Mouse (Mus musculus): ENCODE measurements around the gene Ogfr. TPM values are rescaled to one million over a fixed set of nuclear protein-coding genes. Genes with fewer than 3 reads are reported as not detected.

Ogfr gene
- total and polyA plus RNA-seq, 3 experiments, result 57.3 to 79.1 (median 67.0) TPM

- in situ Hi-C loops (cut with MboI; ENCODE audit: low pct_ligation_motif_present, low pct_unique_long_range_greater_than_20kb, low sequenced_read_pairs) (loop anchor here (5.0 kb wide), 1 partner anchor 201 kb away; no protein-coding TSS in a partner anchor), dilution Hi-C loops (cut with MboI; ENCODE audit: extremely low pct_ligation_motif_present, extremely low pct_unique_long_range_greater_than_20kb, low sequenced_read_pairs) (no loop called here)
- DNase-seq (ENCODE audit: extremely low read depth), result no peak
- H3K36me3 ChIP-seq (replicated peaks in 1 of 2; ENCODE audit: control insufficient read depth in 1 of 2, insufficient read depth in 1 of 2, low read length in 1 of 2), result peaks cover 11 to 27% of the 10 kb centered on the region in 2 experiments
- H3K9ac ChIP-seq (ENCODE audit: insufficient read depth, low read depth), result no peak within 1 kb of the TSS
- H3K4me2 ChIP-seq (ENCODE audit: insufficient read depth, low read depth, poor library complexity, severe bottlenecking), result 0 out of 2 replicates have a peak within 1 kb of the TSS, but pooled peaks have one; percentile 35
- no peak within 1 kb of the TSS for H3K4me3 ChIP-seq (replicated peaks in 1 of 3; ENCODE audit: low read depth in 2 of 3, low read length in 2 of 3, poor library complexity in 1 of 3)
- no peak for TF ChIP-seq GABPA (IDR thresholded peaks at IDR 0.05; ENCODE audit: insufficient replicate concordance, low read depth, low read length)
- TF ChIP-seq MYC (IDR thresholded peaks at IDR 0.05; ENCODE audit: low read depth, low read length), result no peak
- no peak for TF ChIP-seq USF2 (conservative IDR thresholded peaks at IDR 0.05; ENCODE audit: low read depth, low read length)
- no peak for TF ChIP-seq ZMIZ1 (IDR thresholded peaks at IDR 0.05; ENCODE audit: low read depth, low read length)
- TF ChIP-seq ZC3H11A (IDR thresholded peaks at IDR 0.05; ENCODE audit: low read depth, low read length), result no peak
- no peak for TF ChIP-seq CHD2 (IDR thresholded peaks at IDR 0.05; ENCODE audit: low read length)
- TF ChIP-seq IRF4 (IDR thresholded peaks at IDR 0.05; ENCODE audit: low read depth, low read length), result no peak
- no peak for TF ChIP-seq TBP (conservative IDR thresholded peaks at IDR 0.05; ENCODE audit: low read depth, low read length)
- TF ChIP-seq TCF12 (IDR thresholded peaks at IDR 0.05; ENCODE audit: low read depth, low read length), result no peak
- no peak for TF ChIP-seq MEF2A (IDR thresholded peaks at IDR 0.05; ENCODE audit: borderline replicate concordance, low read depth, low read length)
- TF ChIP-seq BHLHE40 (IDR thresholded peaks at IDR 0.05; ENCODE audit: low read depth, low read length), result no peak
- TF ChIP-seq ETS1 (conservative IDR thresholded peaks at IDR 0.05; ENCODE audit: low read depth, low read length), result no peak
- no peak for TF ChIP-seq CTCF (conservative IDR thresholded peaks at IDR 0.05 in 1 of 2, IDR thresholded peaks at IDR 0.05 in 1 of 2; ENCODE audit: low read depth in 2 of 2, low read length in 2 of 2)
- TF ChIP-seq HCFC1 (IDR thresholded peaks at IDR 0.05; ENCODE audit: low read depth, low read length), result no peak
- TF ChIP-seq SIN3A (IDR thresholded peaks at IDR 0.05; ENCODE audit: low read length), result no peak
- TF ChIP-seq PAX5 (IDR thresholded peaks at IDR 0.05; ENCODE audit: low read length), result no peak
- no peak for TF ChIP-seq JUND (conservative IDR thresholded peaks at IDR 0.05; ENCODE audit: low read depth, low read length)
- TF ChIP-seq USF1 (IDR thresholded peaks at IDR 0.05; ENCODE audit: low read depth, low read length), result no peak
- peaks cover 16 to 53% of the 10 kb centered on the region in 2 experiments for H3K4me1 ChIP-seq (ENCODE audit: control insufficient read depth in 1 of 2, insufficient read depth in 2 of 2)
- peaks cover 7% of the 10 kb centered on the region; the same call in 1 of the 2 replicates for H3K79me2 ChIP-seq (replicated peaks; ENCODE audit: control insufficient read depth, extremely low read depth, insufficient read depth, poor library complexity, severe bottlenecking)
- no peak within 1 kb of the TSS for H3K27ac ChIP-seq (ENCODE audit: insufficient read depth, low read depth)
- H3K27me3 ChIP-seq (replicated peaks), result no peaks in the 10 kb centered on the region
- H3K9me3 ChIP-seq (replicated peaks; ENCODE audit: low read length), result no peaks in the 10 kb centered on the region
Measured at GRCm38 (mm10) chr2:180581002-180581401, 8.0 kb upstream of the Ogfr start, which contains the start of gene Mrgbp. Gene Mrgbp (plus strand): TSS chr2:180581304.

GRCm38 (mm10) chr2:180582481-180583153 lies 6.4 kb upstream of the Ogfr start:
- peak; percentile 95 for DNase-seq (ENCODE audit: extremely low read depth)
- H3K9ac ChIP-seq (ENCODE audit: insufficient read depth, low read depth), result peak overlapping the region; percentile 90
- in situ Hi-C loops (cut with MboI; ENCODE audit: low pct_ligation_motif_present, low pct_unique_long_range_greater_than_20kb, low sequenced_read_pairs), result loop anchor here (5.0 kb wide), 1 partner anchor 200 kb away; no protein-coding TSS in a partner anchor
- dilution Hi-C loops (cut with MboI; ENCODE audit: extremely low pct_ligation_motif_present, extremely low pct_unique_long_range_greater_than_20kb, low sequenced_read_pairs), result no loop called here
- H3K4me1 ChIP-seq (ENCODE audit: control insufficient read depth in 1 of 2, insufficient read depth in 2 of 2), result peaks cover 12 to 42% of the 10 kb centered on the region in 2 experiments
- peaks cover 7% of the 10 kb centered on the region; the same call in 1 of the 2 replicates for H3K79me2 ChIP-seq (replicated peaks; ENCODE audit: control insufficient read depth, extremely low read depth, insufficient read depth, poor library complexity, severe bottlenecking)
- H3K27ac ChIP-seq (ENCODE audit: insufficient read depth, low read depth), result peak overlapping the region; percentile 64
- H3K4me2 ChIP-seq (ENCODE audit: insufficient read depth, low read depth, poor library complexity, severe bottlenecking), result peak overlapping the region; percentile 90
- no peaks in the 10 kb centered on the region for H3K27me3 ChIP-seq (replicated peaks)
- H3K9me3 ChIP-seq (replicated peaks; ENCODE audit: low read length), result no peaks in the 10 kb centered on the region
- peak overlapping the region; percentile 76 to 94 (median 88) for H3K4me3 ChIP-seq (replicated peaks in 1 of 3; ENCODE audit: low read depth in 2 of 3, low read length in 2 of 3, poor library complexity in 1 of 3)
- peaks cover 15 to 41% of the 10 kb centered on the region in 2 experiments for H3K36me3 ChIP-seq (replicated peaks in 1 of 2; ENCODE audit: control insufficient read depth in 1 of 2, insufficient read depth in 1 of 2, low read length in 1 of 2)
- TF ChIP-seq RAD21 (IDR thresholded peaks at IDR 0.05; ENCODE audit: low read depth, low read length) (peak; percentile 55), BHLHE40 (IDR thresholded peaks at IDR 0.05; ENCODE audit: low read depth, low read length) (peak; percentile 72), ELF1 (IDR thresholded peaks at IDR 0.05; ENCODE audit: low read depth, low read length) (peak; percentile 94), UBTF (IDR thresholded peaks at IDR 0.05; ENCODE audit: low read depth, low read length) (peak; percentile 89; the same call in 1 of the 2 replicates), SIN3A (IDR thresholded peaks at IDR 0.05; ENCODE audit: low read length) (peak; percentile 89; the same call in 1 of the 2 replicates), TBP (conservative IDR thresholded peaks at IDR 0.05; ENCODE audit: low read depth, low read length) (peak; percentile 87), MAZ (IDR thresholded peaks at IDR 0.05; ENCODE audit: low read depth, low read length) (no peak; the same call in 1 of the 2 replicates), POLR2A (IDR thresholded peaks at IDR 0.05; ENCODE audit: low read depth, low read length) (peak; percentile 89), RCOR1 (conservative IDR thresholded peaks at IDR 0.05; ENCODE audit: low read depth, low read length) (0 out of 2 replicates have a peak, but pooled peaks have one; percentile 71), ZNF384 (IDR thresholded peaks at IDR 0.05; ENCODE audit: low read depth, low read length) (no peak; the same call in 1 of the 2 replicates), SMC3 (IDR thresholded peaks at IDR 0.05; ENCODE audit: low read depth, low read length) (peak; percentile 86), HCFC1 (IDR thresholded peaks at IDR 0.05; ENCODE audit: low read depth, low read length) (peak; percentile 78), KAT2A (IDR thresholded peaks at IDR 0.05; ENCODE audit: insufficient replicate concordance, low read length) (0 out of 2 replicates have a peak, but pooled peaks have one; percentile 41), ZKSCAN1 (IDR thresholded peaks at IDR 0.05; ENCODE audit: borderline replicate concordance, low read depth, low read length) (no peak), NRF1 (IDR thresholded peaks at IDR 0.05; ENCODE audit: low read depth, low read length) (peak; percentile 98), CTCF (conservative IDR thresholded peaks at IDR 0.05 in 1 of 2, IDR thresholded peaks at IDR 0.05 in 1 of 2; ENCODE audit: low read depth in 2 of 2, low read length in 2 of 2) (peak; percentile 70 to 97), E2F4 (IDR thresholded peaks at IDR 0.05; ENCODE audit: insufficient replicate concordance, low read depth, low read length) (peak; percentile 42; the same call in 1 of the 2 replicates)

Measured in CH12.LX (cell line).